Comparison of ENCODE assay signal across 11 mouse cellular contexts in the genomic region with DNA sequence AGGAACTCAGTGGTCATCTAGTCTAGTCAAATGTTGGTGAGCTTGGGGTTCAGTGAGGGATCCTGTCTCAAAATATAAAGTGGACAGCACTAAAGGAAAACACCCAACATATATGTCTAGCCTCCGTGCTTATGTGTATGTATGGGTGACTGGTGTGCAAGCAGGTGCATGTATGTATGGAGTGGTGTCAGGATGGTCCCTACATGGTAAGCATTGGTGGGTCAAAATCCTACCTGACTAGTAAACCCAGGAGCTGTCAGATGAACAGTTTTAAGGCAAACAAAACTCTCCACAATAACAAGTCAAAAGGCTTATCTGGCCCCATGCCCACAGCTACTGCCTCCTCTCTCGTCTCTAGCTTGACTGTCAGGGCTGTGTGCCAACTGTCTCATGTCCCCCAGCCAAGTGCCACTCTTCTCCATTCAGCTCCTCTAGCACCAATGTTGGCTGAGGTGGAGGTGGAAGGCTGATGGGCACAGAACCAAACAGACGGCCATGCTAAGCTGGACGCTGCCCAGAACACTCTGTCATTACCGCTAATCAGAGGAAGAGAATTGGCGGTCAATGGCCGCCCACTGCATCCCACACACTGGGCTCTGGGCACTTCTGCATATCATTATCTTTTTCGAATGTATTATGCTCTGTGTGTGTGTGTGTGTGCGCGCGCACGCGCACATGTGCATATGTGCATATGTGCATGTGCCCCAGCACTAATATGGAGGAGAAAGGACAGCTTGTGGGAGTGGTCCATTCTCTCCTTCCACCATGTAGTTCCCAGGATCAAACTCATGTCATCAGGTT. TPM values are rescaled to one million over a fixed set of nuclear protein-coding genes. Genes with fewer than 3 reads are reported as not detected.
DNase-seq lines count a peak whose midpoint lies in the region; ATAC-seq lines count a peak whose summit lies in the region.
"Had no signal": no experiment of that assay in that cellular context is flagged by ENCODE, and none has a peak within 500 bp of the region (broad histone marks: within the 10 kb centered on the region; RNA-seq: fewer than 3 reads in every experiment).

No protein-coding gene starts in this region.

- ATAC-seq in hindbrain, embryonic 12.5 days (ENCODE audit: low FRiP score): peak; percentile 35
- ATAC-seq in heart, embryonic 16.5 days (replicated peaks; ENCODE audit: extremely low read depth, insufficient read depth, low FRiP score): peak; percentile 92
- ATAC-seq in megakaryocyte-erythroid progenitor cell, adult 5-6 weeks (replicated peaks; ENCODE audit: low FRiP score, low TSS enrichment, poor library complexity, severe bottlenecking): peak; percentile 46
- ATAC-seq in erythroblast, adult 5-6 weeks (replicated peaks; ENCODE audit: low FRiP score, poor library complexity, severe bottlenecking): no peak

- H3K27me3 ChIP-seq in hindbrain, embryonic 12.5 days: no peaks in the 10 kb centered on the region
- peaks cover 3% of the 10 kb centered on the region; the same call in 1 of the 2 replicates for H3K27me3 ChIP-seq in hindbrain, embryonic 10.5 days (ENCODE audit: insufficient read depth, poor library complexity, severe bottlenecking)
- H3K27me3 ChIP-seq in heart, embryonic 16.5 days (ENCODE audit: control insufficient read depth, insufficient read depth, low read length): no peaks in the 10 kb centered on the region
- H3K27me3 ChIP-seq in embryonic facial prominence, embryonic 10.5 days (replicated peaks; ENCODE audit: low read depth, poor library complexity, severe bottlenecking): no peaks in the 10 kb centered on the region; the same call in 1 of the 2 replicates
- H3K27me3 ChIP-seq: embryonic facial prominence, embryonic 13.5 days had no signal

- H3K9ac ChIP-seq in hindbrain, embryonic 12.5 days: no peak overlapping the region
- H3K9ac ChIP-seq in heart, embryonic 16.5 days (ENCODE audit: low read length): no peak overlapping the region
- H3K9ac ChIP-seq: embryonic facial prominence, embryonic 13.5 days; midbrain, embryonic 12.5 days had no signal

- no peak for DNase-seq in hindbrain, embryonic 10.5 days (ENCODE audit: low spot score)
- DNase-seq in cerebellum, adult 18-20 months: peak; percentile 23 to 32
- DNase-seq in embryo, embryonic 11 days: no peak
- DNase-seq in embryonic facial prominence, embryonic 10.5 days (ENCODE audit: low spot score): no peak

- H3K9me3 ChIP-seq in hindbrain, embryonic 12.5 days (replicated peaks): no peaks in the 10 kb centered on the region
- no peaks in the 10 kb centered on the region for H3K9me3 ChIP-seq in hindbrain, embryonic 10.5 days
- H3K9me3 ChIP-seq in heart, embryonic 16.5 days (replicated peaks; ENCODE audit: control insufficient read depth, low read length): no peaks in the 10 kb centered on the region
- no peaks in the 10 kb centered on the region for H3K9me3 ChIP-seq in embryonic facial prominence, embryonic 10.5 days
- H3K9me3 ChIP-seq: embryonic facial prominence, embryonic 13.5 days; midbrain, embryonic 12.5 days had no signal

- no peaks in the 10 kb centered on the region for H3K4me1 ChIP-seq in hindbrain, embryonic 12.5 days
- H3K4me1 ChIP-seq in hindbrain, embryonic 10.5 days (replicated peaks): no peaks in the 10 kb centered on the region
- H3K4me1 ChIP-seq in heart, embryonic 16.5 days (ENCODE audit: control insufficient read depth, insufficient read depth, low read length): peaks cover 29% of the 10 kb centered on the region
- peaks cover 12% of the 10 kb centered on the region for H3K4me1 ChIP-seq in embryonic facial prominence, embryonic 10.5 days

- no peaks in the 10 kb centered on the region for H3K36me3 ChIP-seq in hindbrain, embryonic 12.5 days
- H3K36me3 ChIP-seq in hindbrain, embryonic 10.5 days: peaks cover 4% of the 10 kb centered on the region; the same call in 1 of the 2 replicates
- H3K36me3 ChIP-seq in heart, embryonic 16.5 days (ENCODE audit: control insufficient read depth, insufficient read depth): 0 out of 2 replicates have a peak, but pooled peaks cover 3% of the 10 kb centered on the region
- H3K36me3 ChIP-seq in embryonic facial prominence, embryonic 10.5 days (replicated peaks): no peaks in the 10 kb centered on the region
- H3K36me3 ChIP-seq: embryonic facial prominence, embryonic 13.5 days; midbrain, embryonic 12.5 days had no signal

- no peak overlapping the region for H3K27ac ChIP-seq in hindbrain, embryonic 12.5 days
- no peak overlapping the region for H3K27ac ChIP-seq in hindbrain, embryonic 10.5 days
- H3K27ac ChIP-seq in heart, embryonic 16.5 days (ENCODE audit: low read length): peak overlapping the region; percentile 79
- no peak overlapping the region for H3K27ac ChIP-seq in embryonic facial prominence, embryonic 10.5 days (replicated peaks)
- H3K27ac ChIP-seq: embryonic facial prominence, embryonic 13.5 days; midbrain, embryonic 12.5 days; stomach, postnatal 0 days had no signal

- H3K4me2 ChIP-seq in hindbrain, embryonic 12.5 days (replicated peaks): no peak overlapping the region
- no peak overlapping the region for H3K4me2 ChIP-seq in heart, embryonic 16.5 days (ENCODE audit: low read depth, low read length)
- H3K4me2 ChIP-seq: embryonic facial prominence, embryonic 13.5 days; midbrain, embryonic 12.5 days had no signal

- WGBS in hindbrain, embryonic 12.5 days: 86% methylated on average over 13 of the region's 13 CpGs
- 94% methylated on average over 13 of the region's 13 CpGs for WGBS in hindbrain, embryonic 10.5 days
- WGBS in heart, embryonic 16.5 days: 61% methylated on average over 13 of the region's 13 CpGs
- WGBS in embryonic facial prominence, embryonic 10.5 days: 91% methylated on average over 13 of the region's 13 CpGs

- no peak overlapping the region for H3K4me3 ChIP-seq in hindbrain, embryonic 12.5 days
- H3K4me3 ChIP-seq in hindbrain, embryonic 10.5 days: no peak overlapping the region
- no peak overlapping the region for H3K4me3 ChIP-seq in heart, embryonic 16.5 days (ENCODE audit: low read length)
- no peak overlapping the region for H3K4me3 ChIP-seq in embryonic facial prominence, embryonic 10.5 days
- H3K4me3 ChIP-seq: embryonic facial prominence, embryonic 13.5 days; midbrain, embryonic 12.5 days had no signal

RNA-seq across cellular contexts. Expression of a gene that starts 23.7 kb away (rescaled TPM):
- polyA plus RNA-seq in hindbrain, embryonic 12.5 days (2016; fragmentation: Nextera tagmentation; extraction: Ambion mirVana): 2.4 and 3.6 TPM in 2 replicates
- polyA plus RNA-seq in hindbrain, embryonic 10.5 days (2016; fragmentation: Nextera tagmentation; extraction: Ambion mirVana): 4.7 and 5.8 TPM in 2 replicates
- polyA plus RNA-seq in heart, embryonic 16.5 days (2015; fragmentation: Nextera tagmentation; extraction: Ambion mirVana): 8.9 and 9.9 TPM in 2 replicates
- total RNA-seq in megakaryocyte-erythroid progenitor cell, adult 5-6 weeks (2014; fragmentation: Nextera tagmentation): not detected in 2 replicates
- total RNA-seq in megakaryocyte-erythroid progenitor cell, adult 5-6 weeks (2017): not detected in 2 replicates
- polyA plus RNA-seq in embryonic facial prominence, embryonic 10.5 days (2016; fragmentation: Nextera tagmentation; extraction: Ambion mirVana): 0.77 and 4.1 TPM in 2 replicates
- total RNA-seq in erythroblast, adult 5-6 weeks (2015; ENCODE audit: low replicate concordance): not detected in 2 replicates
- total RNA-seq in erythroblast, adult 5-6 weeks (2017; ENCODE audit: low replicate concordance): not detected in 2 replicates

RNA-seq across cellular contexts. Expression of a gene that starts 60.0 kb away (rescaled TPM):
- polyA plus RNA-seq in hindbrain, embryonic 12.5 days (2016; fragmentation: Nextera tagmentation; extraction: Ambion mirVana): 1.3 and 1.4 TPM in 2 replicates
- 0.68 and 0.86 TPM in 2 replicates for polyA plus RNA-seq in hindbrain, embryonic 10.5 days (2016; fragmentation: Nextera tagmentation; extraction: Ambion mirVana)
- polyA plus RNA-seq in heart, embryonic 16.5 days (2015; fragmentation: Nextera tagmentation; extraction: Ambion mirVana): 0.53 and 0.64 TPM in 2 replicates
- not detected in 2 replicates for total RNA-seq in megakaryocyte-erythroid progenitor cell, adult 5-6 weeks (2014; fragmentation: Nextera tagmentation)
- not detected in 2 replicates for total RNA-seq in megakaryocyte-erythroid progenitor cell, adult 5-6 weeks (2017)
- polyA plus RNA-seq in embryonic facial prominence, embryonic 10.5 days (2016; fragmentation: Nextera tagmentation; extraction: Ambion mirVana): 0.15 and 0.25 TPM in 2 replicates
- 10.7 and 14.0 TPM in 2 replicates for total RNA-seq in erythroblast, adult 5-6 weeks (2015; ENCODE audit: low replicate concordance)
- total RNA-seq in erythroblast, adult 5-6 weeks (2017; ENCODE audit: low replicate concordance): 9.9 and 19.9 TPM in 2 replicates

Comparison
In these comparisons a context has a peak if more than half of its experiments do, and no peak if none do; other contexts are left out.
1. DNase-seq: peak in cerebellum, adult 18-20 months (2 of 2); none in hindbrain, embryonic 10.5 days (single experiment), embryo, embryonic 11 days (single experiment) and embryonic facial prominence, embryonic 10.5 days (single experiment).